Mouse (Mus musculus): ENCODE data around the gene Klrg1. TPM values are rescaled to one million over a fixed set of nuclear protein-coding genes. Genes with fewer than 3 reads are reported as not detected.

Klrg1 gene
- polyA plus RNA-seq (2015; fragmentation: Nextera tagmentation; extraction: Ambion mirVana), result 0.22 and 0.27 TPM in 2 replicates

- no peak within 1 kb of the TSS for H3K4me3 ChIP-seq
Measured at GRCm38 (mm10) chr6:122282782-122283181, at the start of gene Klrg1. Gene Klrg1, minus strand, starts transcription at chr6:122282882.

GRCm38 (mm10) chr6:122325361-122325975 lies 42.8 kb upstream of the Klrg1 start:
- Histone ChIP-seq H3K27me3 (no peaks in the 10 kb centered on the region), H3K9ac (no peak overlapping the region), H3K4me1 (no peaks in the 10 kb centered on the region), H3K4me2 (replicated peaks) (no peak overlapping the region), H3K9me3 (no peaks in the 10 kb centered on the region), H3K36me3 (peaks cover 72% of the 10 kb centered on the region), H3K4me3 (no peak overlapping the region), H3K27ac (no peak overlapping the region)
- WGBS, result 89% methylated on average over 6 of the region's 6 CpGs
- ATAC-seq (ENCODE audit: low FRiP score, low read depth), result no peak

More at GRCm38 (mm10) chr6:122282782-122283181, at the start of gene Klrg1:
- ATAC-seq (ENCODE audit: low FRiP score, low read depth), result no peak
- Histone ChIP-seq H3K36me3 (no peaks in the 10 kb centered on the region), H3K4me2 (replicated peaks) (no peak within 1 kb of the TSS), H3K27me3 (no peaks in the 10 kb centered on the region), H3K27ac (no peak within 1 kb of the TSS), H3K9me3 (no peaks in the 10 kb centered on the region), H3K4me1 (no peaks in the 10 kb centered on the region), H3K9ac (no peak within 1 kb of the TSS)
- 83% methylated on average over 6 of the region's 6 CpGs for WGBS

- Histone ChIP-seq H3K9me3 (no peaks in the 10 kb centered on the region), H3K27me3 (no peaks in the 10 kb centered on the region), H3K4me3 (no peak overlapping the region), H3K27ac (no peak overlapping the region), H3K4me2 (replicated peaks) (no peak overlapping the region), H3K36me3 (peaks cover 98% of the 10 kb centered on the region), H3K4me1 (no peaks in the 10 kb centered on the region), H3K9ac (no peak overlapping the region)
- WGBS, result 93% methylated on average over 1 of the region's 1 CpGs
- ATAC-seq (ENCODE audit: low FRiP score, low read depth), result no peak
Measured at GRCm38 (mm10) chr6:122318726-122319125, 36.0 kb upstream of the Klrg1 start.

GRCm38 (mm10) chr6:122310187-122310820 lies 27.6 kb upstream of the Klrg1 start:
- ATAC-seq (ENCODE audit: low FRiP score, low read depth), result no peak
- H3K27ac ChIP-seq, result no peak overlapping the region
- 63% methylated on average over 5 of the region's 5 CpGs for WGBS

GRCm38 (mm10) chr6:122309446-122309960 lies 26.8 kb upstream of the Klrg1 start:
- H3K27ac ChIP-seq, result peak overlapping the region; percentile 75
- no peak for ATAC-seq (ENCODE audit: low FRiP score, low read depth)
- peak overlapping the region; percentile 86 for H3K4me2 ChIP-seq (replicated peaks)
- WGBS, result 10% methylated on average over 11 of the region's 11 CpGs
- H3K4me1 ChIP-seq, result peaks cover 23% of the 10 kb centered on the region
- H3K9ac ChIP-seq, result peak overlapping the region; percentile 88
- peaks cover 26% of the 10 kb centered on the region for H3K36me3 ChIP-seq
- peak overlapping the region; percentile 88 for H3K4me3 ChIP-seq
- H3K27me3 ChIP-seq, result no peaks in the 10 kb centered on the region
- H3K9me3 ChIP-seq, result no peaks in the 10 kb centered on the region

More at GRCm38 (mm10) chr6:122310187-122310820, 27.6 kb upstream of the Klrg1 start:
- H3K4me2 ChIP-seq (replicated peaks), result peak overlapping the region; percentile 86
- peak overlapping the region; percentile 88 for H3K9ac ChIP-seq
- peaks cover 34% of the 10 kb centered on the region for H3K36me3 ChIP-seq
- peaks cover 23% of the 10 kb centered on the region for H3K4me1 ChIP-seq
- no peaks in the 10 kb centered on the region for H3K9me3 ChIP-seq
- no peaks in the 10 kb centered on the region for H3K27me3 ChIP-seq
- H3K4me3 ChIP-seq, result peak overlapping the region; percentile 88

GRCm38 (mm10) chr6:122308505-122309393 lies 26.1 kb upstream of the Klrg1 start, which contains the start of gene M6pr:
Gene M6pr, plus strand, starts transcription at chr6:122308720.
- peaks cover 28% of the 10 kb centered on the region for H3K4me1 ChIP-seq
- peak within 1 kb of the TSS; percentile 75 for H3K27ac ChIP-seq
- H3K9me3 ChIP-seq, result no peaks in the 10 kb centered on the region
- H3K9ac ChIP-seq, result peak within 1 kb of the TSS; percentile 88
- peak; percentile 99 for ATAC-seq (ENCODE audit: low FRiP score, low read depth)
- peak within 1 kb of the TSS; percentile 88 for H3K4me3 ChIP-seq
- H3K27me3 ChIP-seq, result no peaks in the 10 kb centered on the region
- H3K36me3 ChIP-seq, result peaks cover 18% of the 10 kb centered on the region
- H3K4me2 ChIP-seq (replicated peaks), result peak within 1 kb of the TSS; percentile 86
- under 1% methylated on average over 49 of the region's 49 CpGs for WGBS

GRCm38 (mm10) chr6:122308136-122308504 lies 25.4 kb upstream of the Klrg1 start:
- Histone ChIP-seq H3K4me1 (peaks cover 30% of the 10 kb centered on the region), H3K4me2 (replicated peaks) (peak overlapping the region; percentile 86), H3K27ac (peak overlapping the region; percentile 23; the same call in 1 of the 2 replicates), H3K4me3 (peak overlapping the region; percentile 88), H3K36me3 (peaks cover 12% of the 10 kb centered on the region), H3K9me3 (no peaks in the 10 kb centered on the region), H3K27me3 (no peaks in the 10 kb centered on the region), H3K9ac (no peak overlapping the region)
- ATAC-seq (ENCODE audit: low FRiP score, low read depth), result peak; percentile 2; the same call in 1 of the 2 replicates
- WGBS, result 68% methylated on average over 6 of the region's 6 CpGs

GRCm38 (mm10) chr6:122306707-122307106 lies 24.0 kb upstream of the Klrg1 start:
- WGBS, result 85% methylated on average over 4 of the region's 4 CpGs
- H3K4me1 ChIP-seq, result peaks cover 30% of the 10 kb centered on the region
- no peak overlapping the region for H3K4me3 ChIP-seq
- no peaks in the 10 kb centered on the region for H3K36me3 ChIP-seq
- H3K9ac ChIP-seq, result no peak overlapping the region
- H3K9me3 ChIP-seq, result no peaks in the 10 kb centered on the region
- no peak overlapping the region for H3K27ac ChIP-seq
- ATAC-seq (ENCODE audit: low FRiP score, low read depth), result no peak
- no peak overlapping the region for H3K4me2 ChIP-seq (replicated peaks)
- H3K27me3 ChIP-seq, result no peaks in the 10 kb centered on the region

GRCm38 (mm10) chr6:122304790-122305555 lies 22.3 kb upstream of the Klrg1 start:
- ATAC-seq (ENCODE audit: low FRiP score, low read depth), result no peak
- no peak overlapping the region for H3K27ac ChIP-seq
- H3K9ac ChIP-seq, result no peak overlapping the region
- no peaks in the 10 kb centered on the region for H3K36me3 ChIP-seq
- H3K4me3 ChIP-seq, result no peak overlapping the region
- 85% methylated on average over 12 of the region's 12 CpGs for WGBS
- H3K4me1 ChIP-seq, result peaks cover 17% of the 10 kb centered on the region
- no peak overlapping the region for H3K4me2 ChIP-seq (replicated peaks)
- H3K27me3 ChIP-seq, result no peaks in the 10 kb centered on the region
- no peaks in the 10 kb centered on the region for H3K9me3 ChIP-seq

- no peaks in the 10 kb centered on the region for H3K27me3 ChIP-seq
- H3K27ac ChIP-seq, result no peak overlapping the region
- H3K4me1 ChIP-seq, result peaks cover 11% of the 10 kb centered on the region
- H3K36me3 ChIP-seq, result no peaks in the 10 kb centered on the region
- H3K4me3 ChIP-seq, result no peak overlapping the region
- ATAC-seq (ENCODE audit: low FRiP score, low read depth), result no peak
- H3K9me3 ChIP-seq, result no peaks in the 10 kb centered on the region
- H3K4me2 ChIP-seq (replicated peaks), result no peak overlapping the region
- WGBS, result 31% methylated on average over 6 of the region's 6 CpGs
- H3K9ac ChIP-seq, result no peak overlapping the region
Measured at GRCm38 (mm10) chr6:122304355-122304754, 21.7 kb upstream of the Klrg1 start.

- no peaks in the 10 kb centered on the region for H3K27me3 ChIP-seq
- no peak for ATAC-seq (ENCODE audit: low FRiP score, low read depth)
- H3K9ac ChIP-seq, result no peak overlapping the region
- no peaks in the 10 kb centered on the region for H3K9me3 ChIP-seq
- no peaks in the 10 kb centered on the region for H3K36me3 ChIP-seq
- peaks cover 10% of the 10 kb centered on the region for H3K4me1 ChIP-seq
- H3K4me2 ChIP-seq (replicated peaks), result no peak overlapping the region
- H3K27ac ChIP-seq, result peak overlapping the region; percentile 39
- H3K4me3 ChIP-seq, result no peak overlapping the region
- WGBS, result 79% methylated on average over 9 of the region's 9 CpGs
Measured at GRCm38 (mm10) chr6:122303526-122303925, 20.8 kb upstream of the Klrg1 start.

Data from limb, embryonic 13.5 days (tissue).